Mouse (Mus musculus): ENCODE measurements around the gene Adamtsl1. TPM values are rescaled to one million over a fixed set of nuclear protein-coding genes. Genes with fewer than 3 reads are reported as not detected.

Adamtsl1 gene
- polyA plus RNA-seq, 1 experiment from 2014 or later = 0.38 TPM

- peak overlapping the region; percentile 34; the same call in 1 of the 2 replicates for H3K4me3 ChIP-seq (ENCODE audit: low read depth, low read length)
- DNase-seq (peak; percentile 20), ATAC-seq (no peak)
- no peak for TF ChIP-seq CTCF (IDR thresholded peaks at IDR 0.05; ENCODE audit: low read depth)
- TF ChIP-seq EP300 (IDR thresholded peaks at IDR 0.05; ENCODE audit: low read depth) = no peak
- H3K9ac ChIP-seq (replicated peaks) = no peak overlapping the region
- no peaks in the 10 kb centered on the region for H3K4me1 ChIP-seq (ENCODE audit: insufficient read depth)
- 41% methylated on average over 7 of the region's 7 CpGs for WGBS (ENCODE audit: insufficient replicate concordance)
- H3K27me3 ChIP-seq (ENCODE audit: insufficient read depth, low read length) = peaks cover 10% of the 10 kb centered on the region
- H3K9me3 ChIP-seq (ENCODE audit: low read length) = no peaks in the 10 kb centered on the region
- H3K4me2 ChIP-seq (ENCODE audit: low read depth, low read length) = peak overlapping the region; percentile 70; the same call in 1 of the 2 replicates
- H3K36me3 ChIP-seq (replicated peaks; ENCODE audit: insufficient read depth, low read length) = no peaks in the 10 kb centered on the region
- H3K27ac ChIP-seq (ENCODE audit: low read depth) = no peak overlapping the region
Observed at GRCm38 (mm10) chr4:85513288-85513687, 684 bp upstream of the Adamtsl1 start.

- Histone ChIP-seq H3K27me3 (ENCODE audit: insufficient read depth, low read length) (peaks cover 10% of the 10 kb centered on the region), H3K27ac (ENCODE audit: low read depth) (no peak overlapping the region), H3K4me3 (ENCODE audit: low read depth, low read length) (peak overlapping the region; percentile 34), H3K9ac (replicated peaks) (no peak overlapping the region), H3K4me1 (ENCODE audit: insufficient read depth) (no peaks in the 10 kb centered on the region), H3K9me3 (ENCODE audit: low read length) (no peaks in the 10 kb centered on the region), H3K4me2 (ENCODE audit: low read depth, low read length) (peak overlapping the region; percentile 70), H3K36me3 (replicated peaks; ENCODE audit: insufficient read depth, low read length) (no peaks in the 10 kb centered on the region)
- peak; percentile 35 for DNase-seq
- peak; percentile 17 for TF ChIP-seq CTCF (IDR thresholded peaks at IDR 0.05; ENCODE audit: low read depth)
- TF ChIP-seq EP300 (IDR thresholded peaks at IDR 0.05; ENCODE audit: low read depth) = no peak
- ATAC-seq = 0 out of 2 replicates have a peak, but pooled peaks have one; percentile 15
- under 1% methylated on average over 32 of the region's 33 CpGs for WGBS (ENCODE audit: insufficient replicate concordance)
Observed at GRCm38 (mm10) chr4:85514205-85514681, 271 bp downstream of the Adamtsl1 start.

GRCm38 (mm10) chr4:85526966-85527566 is 13.1 kb downstream of the Adamtsl1 start:
- Histone ChIP-seq H3K9ac (replicated peaks) (no peak overlapping the region), H3K27ac (ENCODE audit: low read depth) (no peak overlapping the region), H3K4me3 (ENCODE audit: low read depth, low read length) (no peak overlapping the region), H3K4me1 (ENCODE audit: insufficient read depth) (no peaks in the 10 kb centered on the region), H3K36me3 (replicated peaks; ENCODE audit: insufficient read depth, low read length) (no peaks in the 10 kb centered on the region), H3K4me2 (ENCODE audit: low read depth, low read length) (no peak overlapping the region), H3K27me3 (ENCODE audit: insufficient read depth, low read length) (no peaks in the 10 kb centered on the region), H3K9me3 (ENCODE audit: low read length) (no peaks in the 10 kb centered on the region)
- DNase-seq = no peak
- ATAC-seq = no peak
- TF ChIP-seq CTCF (IDR thresholded peaks at IDR 0.05; ENCODE audit: low read depth) = no peak
- TF ChIP-seq EP300 (IDR thresholded peaks at IDR 0.05; ENCODE audit: low read depth) = no peak
- 75% methylated on average over 7 of the region's 7 CpGs for WGBS (ENCODE audit: insufficient replicate concordance)

GRCm38 (mm10) chr4:85529852-85530251 is 15.9 kb downstream of the Adamtsl1 start:
- no peak overlapping the region for H3K4me2 ChIP-seq (ENCODE audit: low read depth, low read length)
- no peaks in the 10 kb centered on the region for H3K9me3 ChIP-seq (ENCODE audit: low read length)
- TF ChIP-seq EP300 (IDR thresholded peaks at IDR 0.05; ENCODE audit: low read depth) (no peak), CTCF (IDR thresholded peaks at IDR 0.05; ENCODE audit: low read depth) (no peak)
- H3K4me1 ChIP-seq (ENCODE audit: insufficient read depth) = no peaks in the 10 kb centered on the region
- ATAC-seq (no peak), DNase-seq (no peak)
- no peaks in the 10 kb centered on the region for H3K36me3 ChIP-seq (replicated peaks; ENCODE audit: insufficient read depth, low read length)
- no peak overlapping the region for H3K9ac ChIP-seq (replicated peaks)
- no peak overlapping the region for H3K27ac ChIP-seq (ENCODE audit: low read depth)
- WGBS (ENCODE audit: insufficient replicate concordance) = 67% methylated on average over 1 of the region's 1 CpGs
- H3K4me3 ChIP-seq (ENCODE audit: low read depth, low read length) = no peak overlapping the region
- no peaks in the 10 kb centered on the region for H3K27me3 ChIP-seq (ENCODE audit: insufficient read depth, low read length)

GRCm38 (mm10) chr4:85539677-85540076 is 25.7 kb downstream of the Adamtsl1 start:
- 71% methylated on average over 5 of the region's 5 CpGs for WGBS (ENCODE audit: insufficient replicate concordance)
- H3K9ac ChIP-seq (replicated peaks) = no peak overlapping the region
- ATAC-seq (no peak), DNase-seq (no peak)
- no peaks in the 10 kb centered on the region for H3K36me3 ChIP-seq (replicated peaks; ENCODE audit: insufficient read depth, low read length)
- H3K4me2 ChIP-seq (ENCODE audit: low read depth, low read length) = no peak overlapping the region
- TF ChIP-seq CTCF (IDR thresholded peaks at IDR 0.05; ENCODE audit: low read depth) (no peak), EP300 (IDR thresholded peaks at IDR 0.05; ENCODE audit: low read depth) (no peak)
- H3K27ac ChIP-seq (ENCODE audit: low read depth) = no peak overlapping the region
- no peak overlapping the region for H3K4me3 ChIP-seq (ENCODE audit: low read depth, low read length)
- no peaks in the 10 kb centered on the region for H3K4me1 ChIP-seq (ENCODE audit: insufficient read depth)
- H3K9me3 ChIP-seq (ENCODE audit: low read length) = no peaks in the 10 kb centered on the region
- H3K27me3 ChIP-seq (ENCODE audit: insufficient read depth, low read length) = no peaks in the 10 kb centered on the region

- H3K4me1 ChIP-seq (ENCODE audit: insufficient read depth) = no peaks in the 10 kb centered on the region
- H3K4me3 ChIP-seq (ENCODE audit: low read depth, low read length) = no peak overlapping the region
- no peaks in the 10 kb centered on the region for H3K27me3 ChIP-seq (ENCODE audit: insufficient read depth, low read length)
- H3K4me2 ChIP-seq (ENCODE audit: low read depth, low read length) = no peak overlapping the region
- TF ChIP-seq EP300 (IDR thresholded peaks at IDR 0.05; ENCODE audit: low read depth) = no peak
- TF ChIP-seq CTCF (IDR thresholded peaks at IDR 0.05; ENCODE audit: low read depth) = no peak
- DNase-seq (no peak), ATAC-seq (no peak)
- no peaks in the 10 kb centered on the region for H3K9me3 ChIP-seq (ENCODE audit: low read length)
- 69% methylated on average over 4 of the region's 4 CpGs for WGBS (ENCODE audit: insufficient replicate concordance)
- H3K9ac ChIP-seq (replicated peaks) = no peak overlapping the region
- H3K27ac ChIP-seq (ENCODE audit: low read depth) = no peak overlapping the region
- H3K36me3 ChIP-seq (replicated peaks; ENCODE audit: insufficient read depth, low read length) = no peaks in the 10 kb centered on the region
Observed at GRCm38 (mm10) chr4:85543221-85543620, 29.2 kb downstream of the Adamtsl1 start.

All from liver, postnatal 0 days (tissue).